Mouse (Mus musculus) C2C12 (cell line): Measurements from ENCODE around the gene Arhgdib.

ENCODE experiments used
- CTCF ChIP-seq: IDR thresholded peaks from one replicate; pipeline ENCODE4 v1.5.1; 2011; ENCODE audit not compliant: control insufficient read depth, insufficient read depth, insufficient read length
- USF1 ChIP-seq: IDR thresholded peaks from one replicate; pipeline ENCODE4 v1.6.1; 2011; ENCODE audit warnings: low read depth, mild to moderate bottlenecking, control low read depth, moderate library complexity

- no peak for TF ChIP-seq CTCF
- no peak for TF ChIP-seq USF1
Measured at GRCm38 (mm10) chr6:136980331-136980746, 38.6 kb upstream of the Arhgdib start.
